Mouse (Mus musculus) midbrain, embryonic 12.5 days (tissue): ENCODE measurements at regions not wholly inside any gene's neighbourhood (a gene's known extent, or its start where the extent isn't known, plus 50 kb on each side); places are given as distances from the start of the nearest gene placed in this dataset.
A peak's percentile ranks its signal among the peaks of the same experiment; 100 is the strongest.

Source experiments
- ATAC-seq: fragments of 200-750 bp; cut with Nextera tagmentation; 2 replicates; pipeline ENCODE4 v1.8.0; 2017; ENCODE audit warnings: low read depth, moderate TSS enrichment, moderate library complexity; ENCODE audit not compliant: low FRiP score
- H3K27ac ChIP-seq: fragments of 300-500 bp; sonication (generic); replicated peaks from 2 replicates; pipeline ENCODE4 v1.5.1; 2016; ENCODE audit warnings: mild to moderate bottlenecking
- H3K27me3 ChIP-seq: fragments of 300-500 bp; sonication (generic); 2 replicates; pipeline ENCODE4 v1.6.1; 2016; ENCODE audit warnings: mild to moderate bottlenecking
- H3K36me3 ChIP-seq: fragments of 300-500 bp; sonication (generic); 2 replicates; pipeline ENCODE4 v1.6.1; 2016
- H3K4me1 ChIP-seq: fragments of 300-500 bp; sonication (generic); 2 replicates; pipeline ENCODE4 v1.6.1; 2016
- H3K4me2 ChIP-seq: fragments of 300-500 bp; sonication (generic); replicated peaks from 2 replicates; pipeline ENCODE4 v1.6.1; 2016; ENCODE audit warnings: mild to moderate bottlenecking, moderate library complexity
- H3K4me3 ChIP-seq: fragments of 300-500 bp; sonication (generic); 2 replicates; pipeline ENCODE4 v1.5.1; 2016; ENCODE audit warnings: mild to moderate bottlenecking
- H3K9ac ChIP-seq: fragments of 300-500 bp; sonication (generic); replicated peaks from 2 replicates; pipeline ENCODE4 v1.6.1; 2016; ENCODE audit warnings: mild to moderate bottlenecking, moderate library complexity
- H3K9me3 ChIP-seq: fragments of 300-500 bp; sonication (generic); 2 replicates; pipeline ENCODE4 v1.6.1; 2016; ENCODE audit warnings: mild to moderate bottlenecking
- WGBS: fragments of 180-500 bp; shearing (Covaris S2); methylation state at CpG from one replicate; pipeline ENCODE4 v1.1.7; 2016; 5-methylcytosine and 5-hydroxymethylcytosine counted together

GRCm38 (mm10) chr2:147529161-147529560, 167.4 kb downstream of the Pax1 start:
- Histone ChIP-seq H3K4me2 (no peak overlapping the region), H3K27me3 (no peaks in the 10 kb centered on the region), H3K9me3 (no peaks in the 10 kb centered on the region), H3K4me3 (no peak overlapping the region), H3K27ac (no peak overlapping the region), H3K4me1 (no peaks in the 10 kb centered on the region), H3K36me3 (no peaks in the 10 kb centered on the region), H3K9ac (no peak overlapping the region)
- WGBS: 73% methylated on average over 2 of the region's 2 CpGs
- no peak for ATAC-seq

GRCm38 (mm10) chr2:147515436-147515835, 153.7 kb downstream of the Pax1 start:
- 77% methylated on average over 3 of the region's 3 CpGs for WGBS

DNA sequence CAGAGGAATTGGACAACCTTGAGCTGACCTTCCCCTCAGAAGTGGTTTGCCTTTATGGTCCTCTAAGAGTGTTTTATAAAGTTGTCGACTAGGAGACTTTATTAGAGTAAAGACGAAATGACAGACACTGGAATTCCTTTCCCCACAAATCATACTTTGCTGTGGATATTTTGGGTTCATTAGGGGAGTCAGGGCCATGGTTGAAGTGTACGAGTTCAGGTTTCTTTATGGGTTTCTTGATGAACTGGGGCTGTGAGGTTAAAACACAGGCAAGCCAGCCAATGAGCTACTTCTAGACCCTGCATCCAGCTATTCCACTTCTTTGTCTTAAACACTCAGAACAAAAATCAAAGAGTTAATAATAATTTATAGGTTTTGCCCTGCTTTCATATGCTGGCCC, 153.0 kb downstream of the Pax1 start:
- Histone ChIP-seq H3K27ac (no peak overlapping the region), H3K9me3 (no peaks in the 10 kb centered on the region), H3K4me3 (no peak overlapping the region), H3K4me1 (no peaks in the 10 kb centered on the region), H3K9ac (no peak overlapping the region), H3K4me2 (no peak overlapping the region), H3K27me3 (no peaks in the 10 kb centered on the region), H3K36me3 (no peaks in the 10 kb centered on the region)
- no peak for ATAC-seq
- 86% methylated on average over 3 of the region's 3 CpGs for WGBS

More at GRCm38 (mm10) chr2:147515436-147515835, 153.7 kb downstream of the Pax1 start:
- Histone ChIP-seq H3K4me3 (no peak overlapping the region), H3K9ac (no peak overlapping the region), H3K4me1 (no peaks in the 10 kb centered on the region), H3K9me3 (no peaks in the 10 kb centered on the region), H3K27me3 (no peaks in the 10 kb centered on the region), H3K36me3 (no peaks in the 10 kb centered on the region), H3K4me2 (no peak overlapping the region), H3K27ac (no peak overlapping the region)
- ATAC-seq: no peak

DNA sequence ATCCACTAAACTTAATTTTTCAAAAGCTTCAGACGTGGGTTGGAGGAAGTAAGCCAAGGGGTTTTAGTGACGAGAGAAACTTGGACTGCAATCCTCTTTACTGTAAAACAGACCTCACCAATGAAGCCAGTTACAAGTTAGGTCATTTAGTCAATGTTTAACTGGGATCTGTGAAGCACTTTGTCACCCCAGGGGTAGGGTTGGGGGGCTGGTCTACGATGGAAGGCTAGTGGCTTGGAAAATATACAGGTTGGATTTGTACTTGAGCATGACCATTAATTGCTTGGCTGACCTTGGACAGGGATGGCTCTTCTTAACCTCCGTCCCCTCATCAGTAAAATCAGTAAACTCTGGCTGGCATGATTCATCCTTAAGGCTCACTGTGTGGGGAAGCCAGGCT, 142.2 kb downstream of the Pax1 start:
- H3K9me3 ChIP-seq: no peaks in the 10 kb centered on the region
- no peak overlapping the region for H3K27ac ChIP-seq
- no peak for ATAC-seq
- no peak overlapping the region for H3K9ac ChIP-seq
- 87% methylated on average over 4 of the region's 4 CpGs for WGBS
- H3K4me1 ChIP-seq: no peaks in the 10 kb centered on the region
- H3K4me3 ChIP-seq: no peak overlapping the region
- no peaks in the 10 kb centered on the region for H3K27me3 ChIP-seq
- no peak overlapping the region for H3K4me2 ChIP-seq
- H3K36me3 ChIP-seq: no peaks in the 10 kb centered on the region

GRCm38 (mm10) chr2:147498731-147499130, 137.0 kb downstream of the Pax1 start:
- Histone ChIP-seq H3K27ac (no peak overlapping the region), H3K27me3 (no peaks in the 10 kb centered on the region), H3K4me3 (no peak overlapping the region), H3K4me1 (no peaks in the 10 kb centered on the region), H3K4me2 (no peak overlapping the region), H3K9ac (no peak overlapping the region), H3K9me3 (no peaks in the 10 kb centered on the region), H3K36me3 (no peaks in the 10 kb centered on the region)
- 90% methylated on average over 1 of the region's 1 CpGs for WGBS
- ATAC-seq: no peak

DNA sequence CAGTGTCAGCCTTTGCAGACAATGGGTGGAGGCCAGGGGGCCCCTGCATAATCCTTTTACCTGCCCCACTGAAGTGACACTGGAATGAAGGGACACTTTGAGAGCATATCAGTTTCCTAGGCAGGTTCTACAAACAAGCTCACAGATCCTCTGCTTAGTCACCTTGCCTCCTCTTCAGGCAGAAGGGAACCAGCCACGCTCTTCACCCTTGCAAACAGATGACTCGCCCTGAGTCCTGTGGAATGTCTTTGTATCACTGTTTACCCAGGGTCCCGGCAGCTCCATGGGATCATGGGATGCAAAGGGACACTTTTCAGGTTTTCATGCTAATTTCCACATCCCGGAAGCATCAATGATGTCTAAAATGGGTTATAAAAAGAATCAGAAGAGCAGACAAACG, 94.2 kb downstream of the Pax1 start:
- WGBS: 54% methylated on average over 5 of the region's 5 CpGs
- ATAC-seq: no peak
- no peaks in the 10 kb centered on the region for H3K36me3 ChIP-seq

GRCm38 (mm10) chr2:147454362-147455257, 92.9 kb downstream of the Pax1 start:
- H3K36me3 ChIP-seq: no peaks in the 10 kb centered on the region
- peak overlapping the region; percentile 31 for H3K4me3 ChIP-seq
- peak; percentile 83 for ATAC-seq
- H3K27me3 ChIP-seq: no peaks in the 10 kb centered on the region
- no peaks in the 10 kb centered on the region for H3K9me3 ChIP-seq
- H3K27ac ChIP-seq: no peak overlapping the region; the same call in 1 of the 2 replicates
- H3K4me2 ChIP-seq: peak overlapping the region; percentile 47
- 0 out of 2 replicates have a peak overlapping the region, but pooled peaks have one; percentile 6 for H3K9ac ChIP-seq
- H3K4me1 ChIP-seq: peaks cover 16% of the 10 kb centered on the region
- WGBS: 51% methylated on average over 18 of the region's 18 CpGs

More for the DNA sequence above, 94.2 kb downstream of the Pax1 start:
- Histone ChIP-seq H3K9ac (no peak overlapping the region), H3K9me3 (no peaks in the 10 kb centered on the region), H3K4me1 (peaks cover 16% of the 10 kb centered on the region), H3K4me2 (no peak overlapping the region), H3K27me3 (no peaks in the 10 kb centered on the region), H3K27ac (no peak overlapping the region), H3K4me3 (no peak overlapping the region)
